Mouse (Mus musculus) megakaryocyte, embryonic 14.5 days (primary cell): Measurements from ENCODE around the gene Rps12.

ENCODE experiments used
- FLI1 ChIP-seq: IDR thresholded peaks from 2 replicates; pipeline ENCODE4 v1.6.1; 2012; ENCODE audit warnings: low read length, inconsistent platforms, mixed read lengths
- GATA1 ChIP-seq: IDR thresholded peaks from 3 replicates; pipeline ENCODE4 v1.6.1; 2012; ENCODE audit warnings: mixed read lengths, low read length, inconsistent platforms, borderline replicate concordance

DNA sequence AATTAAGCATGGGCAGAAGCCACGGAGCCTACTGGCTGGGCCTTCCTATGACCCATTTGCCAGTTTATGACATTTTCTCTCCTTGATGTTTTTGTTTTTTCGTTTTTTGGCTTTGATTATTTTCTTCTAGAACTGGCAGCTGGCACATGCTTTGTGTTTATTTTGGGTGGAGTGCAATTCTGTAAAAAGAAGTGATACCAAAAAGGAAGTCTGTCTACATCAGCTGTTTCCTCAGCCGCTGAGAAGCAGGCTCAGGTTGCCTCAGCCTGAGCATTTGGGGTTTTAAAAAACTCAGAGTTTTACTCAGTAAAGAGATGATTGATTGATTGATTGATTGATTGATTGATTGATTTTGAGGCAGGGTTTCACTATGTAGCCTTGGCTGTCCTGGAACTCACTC lies 15.8 kb upstream of the Rps12 start:
- TF ChIP-seq GATA1 (no peak), FLI1 (no peak)
